Mouse (Mus musculus): ENCODE measurements around the gene Eif2b3.

Gene Eif2b3

DNA sequence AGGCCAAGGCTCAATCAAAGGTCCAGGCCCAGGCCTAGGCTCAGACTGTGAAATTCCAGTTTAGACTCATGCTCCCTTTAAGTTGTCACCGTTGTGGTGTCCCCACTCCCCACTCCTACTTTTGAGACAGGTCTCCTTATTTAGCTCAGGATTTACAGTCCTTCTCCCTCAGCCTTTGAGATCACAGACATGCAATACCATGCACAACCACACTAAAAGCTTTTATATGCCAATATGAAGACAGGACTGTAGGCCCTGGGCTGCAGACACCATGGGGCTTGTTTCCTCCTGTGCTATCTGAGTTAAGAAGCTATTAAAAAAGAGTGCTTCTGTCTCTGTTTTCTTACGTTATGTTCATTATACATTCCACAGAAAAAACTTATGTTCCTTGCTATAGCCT is 1.5 kb upstream of the Eif2b3 start:
- DNase-seq: no peak

DNA sequence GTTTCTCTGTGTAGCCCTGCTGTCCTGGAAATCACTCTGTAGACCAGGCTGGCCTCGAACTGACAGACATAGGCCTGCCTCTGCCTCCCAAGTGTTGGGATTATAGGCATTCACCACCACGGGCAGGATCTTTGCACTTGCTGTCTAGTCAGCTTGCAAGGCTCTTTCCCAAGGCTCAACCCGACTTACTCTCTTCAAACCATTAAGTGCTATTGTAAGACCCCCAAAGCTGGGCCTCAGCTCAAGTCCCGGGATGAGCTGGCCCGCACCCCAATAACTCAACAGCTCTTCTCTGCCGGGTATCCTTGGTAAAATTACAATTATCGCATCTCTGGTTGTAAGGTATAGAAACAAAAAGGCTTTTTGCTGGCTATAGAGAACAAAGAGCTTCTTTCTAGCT is 875 bp upstream of the Eif2b3 start:
- DNase-seq: no peak

DNA sequence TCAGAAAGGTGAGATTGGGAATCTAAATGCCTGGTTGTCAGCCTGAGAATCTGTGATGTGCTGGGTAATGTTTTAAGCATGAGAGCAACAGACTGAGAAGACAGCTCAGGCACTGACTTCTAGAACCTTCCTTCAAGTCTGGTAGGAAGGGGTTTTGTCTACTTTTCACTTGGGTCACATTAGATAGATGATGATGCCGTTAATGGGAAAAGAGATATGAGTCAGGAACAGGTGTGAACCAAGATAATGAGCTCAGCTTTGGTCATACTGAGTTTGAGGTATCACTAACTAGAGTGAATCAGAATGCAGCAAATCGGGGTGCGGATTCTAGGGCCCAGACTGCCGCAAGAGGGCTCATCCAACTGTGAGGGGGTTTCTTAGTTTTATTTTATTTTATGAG is 4.3 kb downstream of the Eif2b3 start:
- DNase-seq: no peak

DNA sequence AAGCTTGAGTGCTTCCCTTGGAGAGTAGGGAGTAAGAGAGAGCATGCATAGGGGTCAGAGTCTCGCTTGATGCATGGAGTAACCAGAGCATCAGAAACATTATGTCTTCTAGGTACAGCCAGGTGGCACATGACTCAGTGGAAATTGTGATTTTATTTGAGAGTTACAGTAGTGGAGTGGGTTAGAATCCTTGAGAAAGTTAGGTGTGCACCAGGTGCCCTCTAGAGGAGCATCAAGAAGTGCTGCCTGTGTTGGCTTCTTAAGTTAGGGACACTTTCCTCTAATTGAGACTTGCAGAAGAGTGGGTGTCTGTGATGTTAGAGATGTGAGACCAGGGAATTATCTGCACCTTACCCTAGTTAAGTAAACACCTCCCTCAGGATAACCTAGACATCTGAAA is 11.9 kb downstream of the Eif2b3 start:
- no peak for DNase-seq

DNA sequence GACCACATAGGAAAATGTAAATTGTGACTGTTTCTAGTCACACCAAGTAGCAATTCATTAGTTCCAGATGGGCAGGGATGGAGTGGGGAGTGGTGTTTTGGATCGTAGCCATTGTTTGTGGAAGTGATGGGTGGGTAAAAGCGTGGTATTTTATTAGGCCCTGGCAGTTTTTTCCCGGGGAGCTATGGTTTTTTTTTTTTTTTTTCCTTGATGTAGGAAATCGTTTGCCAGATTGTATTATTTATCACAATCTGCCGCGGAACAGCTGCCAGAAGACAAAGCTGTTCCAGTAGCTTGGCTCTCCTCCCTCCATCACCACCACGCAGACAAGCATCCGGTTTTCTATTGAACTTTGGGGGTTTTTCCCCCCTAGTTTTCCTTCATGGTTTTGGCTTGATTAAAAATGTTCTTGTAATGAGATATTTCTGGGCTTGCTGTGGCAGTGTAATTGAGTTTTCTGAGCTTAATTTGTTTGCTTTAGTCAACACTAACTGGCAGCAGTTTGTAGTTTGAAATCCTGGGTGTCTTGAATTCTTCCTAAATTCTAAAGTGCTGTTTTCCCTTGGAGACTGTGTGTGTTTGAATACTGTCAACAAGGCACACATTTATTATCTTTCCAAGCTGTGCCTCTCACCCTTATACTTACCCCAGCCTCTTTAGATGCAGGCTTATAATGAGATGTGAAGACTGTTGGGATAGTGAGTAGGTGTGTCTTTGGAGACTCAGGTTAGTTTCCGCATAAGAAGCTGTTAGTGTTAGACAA is 20.9 kb downstream of the Eif2b3 start:
- peak; percentile 28 for DNase-seq

DNA sequence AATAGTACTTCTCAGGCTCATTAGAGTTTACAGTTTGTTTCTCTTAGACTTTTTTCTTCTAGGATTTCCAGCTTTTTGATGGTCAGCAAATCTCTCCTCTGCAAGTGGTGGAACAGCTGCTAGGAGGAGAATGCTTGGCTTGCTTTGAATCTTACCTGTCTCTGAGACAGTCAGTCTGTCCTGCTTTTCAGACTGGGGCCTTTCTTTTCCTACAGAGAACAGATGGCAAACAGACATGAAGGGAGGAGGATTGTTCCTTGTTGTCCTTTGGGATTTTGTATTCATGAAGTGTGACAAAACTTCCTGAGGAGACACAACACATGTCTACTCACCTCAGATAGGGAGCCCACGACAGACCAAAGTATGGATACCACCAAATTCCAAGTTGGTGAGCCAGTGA is 21.6 kb downstream of the Eif2b3 start:
- DNase-seq: no peak

DNA sequence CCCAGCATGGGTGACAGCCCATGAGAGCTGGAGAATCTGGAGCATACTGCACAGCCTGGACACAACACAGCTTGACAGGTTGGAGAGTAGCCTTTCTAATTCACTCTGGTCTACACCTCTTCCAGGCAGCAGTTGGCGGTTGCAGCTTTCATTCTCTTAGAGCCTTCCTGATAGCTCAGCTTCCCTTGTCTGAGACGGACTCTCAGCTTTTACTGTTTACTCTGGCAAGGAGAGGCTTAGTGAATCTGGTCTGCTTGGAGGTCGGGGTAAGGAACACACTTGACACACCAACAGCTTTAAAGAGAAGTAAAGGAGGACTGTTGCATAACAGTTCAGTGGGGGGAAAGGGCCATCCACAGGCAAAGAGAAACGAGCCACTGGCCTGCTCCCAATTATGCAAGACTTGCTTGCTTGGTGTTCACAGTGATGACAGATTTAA is 22.1 kb downstream of the Eif2b3 start:
- peak; percentile 32 for DNase-seq

DNA sequence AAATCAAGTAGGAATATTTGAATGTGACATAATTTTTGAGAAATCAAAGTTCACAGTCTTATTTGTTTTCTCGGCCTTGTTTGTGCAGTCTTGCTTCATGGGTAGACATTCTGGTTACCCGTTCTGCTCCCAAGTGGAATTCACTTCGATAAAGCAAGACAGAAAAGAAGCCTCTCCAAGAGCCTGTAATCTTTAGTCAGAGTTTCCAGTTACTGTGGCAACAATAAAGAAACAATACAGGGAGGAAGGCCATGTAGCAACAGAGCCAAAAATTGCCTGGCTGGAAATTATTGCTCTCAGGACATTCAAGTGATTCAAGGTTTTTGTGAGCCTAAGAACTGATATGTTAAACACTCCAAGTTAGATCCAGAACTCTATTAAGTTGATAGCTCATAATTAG is 29.6 kb downstream of the Eif2b3 start:
- DNase-seq: no peak

DNA sequence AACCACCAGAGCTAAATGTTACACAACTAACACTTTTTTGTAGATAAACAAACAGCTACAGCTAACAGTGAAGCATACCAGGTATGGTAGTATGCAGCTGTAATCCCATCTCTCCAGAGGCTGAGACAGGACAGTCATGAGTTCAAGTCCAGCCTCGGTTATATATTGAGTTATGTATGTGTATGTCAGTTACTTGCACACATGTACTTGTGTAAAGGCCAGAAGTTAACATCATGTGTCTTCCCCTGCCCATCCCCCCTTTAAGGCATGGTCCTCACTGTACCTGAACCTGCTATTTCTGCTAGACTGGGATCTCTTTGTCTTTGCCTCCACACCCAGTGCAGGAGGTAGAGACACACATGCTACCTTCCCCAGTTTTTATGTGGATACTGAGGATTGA is 30.3 kb downstream of the Eif2b3 start:
- DNase-seq: no peak

DNA sequence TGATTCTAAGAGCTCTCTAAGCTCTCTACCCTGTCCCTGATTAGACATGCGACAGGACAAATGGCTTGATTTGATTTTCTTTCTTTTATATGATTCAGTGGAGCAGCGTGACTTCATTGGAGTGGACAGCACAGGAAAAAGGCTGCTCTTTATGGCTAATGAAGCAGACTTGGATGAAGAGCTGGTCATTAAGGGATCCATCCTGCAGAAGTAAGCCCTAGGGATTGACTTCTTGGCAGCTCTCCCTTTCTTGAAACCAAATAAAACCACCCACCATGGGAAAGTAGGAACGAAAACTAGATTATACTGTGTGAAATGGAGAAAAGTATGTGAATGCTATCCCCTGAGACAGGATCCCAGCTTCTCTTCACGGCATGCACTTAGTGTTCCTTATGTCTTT is 33.4 kb downstream of the Eif2b3 start:
- DNase-seq: no peak

DNA sequence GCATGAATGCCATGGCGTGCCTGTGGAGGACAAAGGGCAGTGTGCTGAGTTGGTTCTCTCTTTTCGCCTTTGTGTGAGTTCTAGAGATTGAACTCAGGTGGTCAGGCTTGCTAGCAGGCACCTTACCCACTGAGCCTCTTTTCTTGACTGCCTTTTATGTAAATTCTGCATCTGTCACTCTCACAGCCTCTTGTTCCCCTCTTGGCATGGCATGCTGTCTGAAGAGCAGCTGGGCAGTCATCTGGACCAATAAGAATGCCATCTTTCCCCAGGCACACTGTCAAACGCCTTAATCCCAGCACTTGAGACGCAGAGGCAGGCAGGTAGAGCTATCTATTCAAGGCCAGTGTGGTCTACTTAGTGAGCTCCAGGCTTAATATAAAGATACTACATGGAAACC is 34.8 kb downstream of the Eif2b3 start:
- no peak for DNase-seq

DNA sequence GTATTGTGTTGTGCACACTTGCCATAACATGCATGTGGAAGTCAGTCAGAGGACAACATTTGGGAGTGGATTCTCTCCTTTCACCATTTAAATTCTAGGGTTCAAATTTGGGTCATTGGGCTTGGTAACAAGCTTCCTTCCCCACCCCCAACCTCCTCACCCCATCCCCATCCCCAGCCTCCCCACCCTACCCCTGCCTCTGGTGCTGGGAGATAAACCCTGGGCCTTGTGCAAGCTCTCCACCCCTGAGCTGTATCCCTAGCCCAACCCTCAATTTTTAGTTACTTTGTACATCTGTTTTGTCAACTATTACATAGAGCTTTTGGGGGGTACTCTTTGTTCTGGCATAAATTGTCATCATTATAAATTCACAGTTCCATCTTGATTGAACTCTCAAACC is 36.9 kb downstream of the Eif2b3 start:
- no peak for DNase-seq

DNA sequence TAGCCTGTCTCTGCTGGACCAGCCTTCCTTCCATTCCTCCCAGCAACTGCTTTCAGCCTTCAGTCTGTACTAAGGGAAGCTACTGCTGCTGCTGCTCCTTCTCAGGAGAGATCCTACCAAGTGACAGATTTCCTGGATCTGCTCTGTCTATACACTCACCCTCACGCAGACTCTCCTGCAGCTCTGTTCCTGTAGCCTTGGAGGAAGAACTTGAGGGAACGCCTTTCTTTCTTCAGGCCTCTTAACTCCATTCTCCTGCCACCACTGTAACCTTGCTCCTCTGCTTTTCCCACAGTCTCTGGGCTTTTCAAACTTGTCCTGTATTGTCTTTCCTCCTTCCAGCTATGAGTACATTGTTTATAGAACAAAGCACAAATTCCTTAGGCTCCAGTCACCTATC is 37.3 kb downstream of the Eif2b3 start:
- DNase-seq: no peak

DNA sequence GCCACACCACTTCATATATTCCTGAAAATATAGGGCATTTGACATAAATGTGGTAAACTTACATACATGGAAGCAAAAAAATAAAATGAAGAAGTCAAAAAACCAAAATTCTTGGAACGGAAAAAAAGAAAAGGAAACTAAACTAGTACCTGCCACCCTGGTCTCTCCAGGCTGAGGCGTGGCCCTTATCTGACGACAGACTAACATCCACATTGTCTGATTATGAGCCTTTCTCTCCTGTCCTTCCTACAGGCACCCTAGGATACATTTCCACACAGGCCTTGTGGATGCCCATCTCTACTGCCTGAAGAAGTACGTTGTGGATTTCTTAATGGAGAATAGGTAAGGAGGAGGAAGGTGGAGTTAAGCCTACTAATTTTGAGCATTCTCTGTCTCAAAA is 39.3 kb downstream of the Eif2b3 start:
- DNase-seq: no peak

DNA sequence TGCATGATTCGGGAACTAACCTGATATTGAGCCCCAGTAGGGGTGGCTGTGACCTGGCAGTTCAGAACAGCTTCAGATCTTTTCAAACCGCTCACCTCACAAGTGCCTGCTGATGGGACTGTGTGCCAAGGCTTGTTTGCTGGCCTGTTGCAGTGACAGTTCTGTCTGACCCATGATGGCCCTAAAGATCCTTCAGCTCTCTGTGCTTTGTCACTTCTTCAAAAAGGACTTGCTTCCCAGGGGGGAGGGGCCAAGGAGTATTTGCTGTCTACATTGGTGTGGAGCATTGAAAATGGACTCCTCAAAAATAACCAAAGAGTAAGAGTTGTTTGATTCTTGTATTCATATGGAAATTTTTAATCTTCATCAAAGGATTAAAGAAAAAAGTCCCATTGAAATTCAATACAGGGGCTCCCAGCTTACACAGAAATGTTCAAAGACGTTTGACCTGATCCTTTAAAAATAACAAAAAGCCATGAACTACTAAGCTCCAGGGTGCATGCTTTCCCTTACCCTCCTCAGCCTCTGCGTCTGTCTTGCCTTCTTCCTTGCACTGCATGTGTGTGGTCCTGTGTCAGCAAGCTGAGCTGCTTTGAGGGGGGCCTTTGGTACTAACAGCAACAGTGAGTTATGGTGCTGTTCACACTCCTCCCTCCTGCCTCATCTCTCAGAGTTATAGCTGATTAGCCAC is 43.6 kb downstream of the Eif2b3 start:
- no peak for DNase-seq

DNA sequence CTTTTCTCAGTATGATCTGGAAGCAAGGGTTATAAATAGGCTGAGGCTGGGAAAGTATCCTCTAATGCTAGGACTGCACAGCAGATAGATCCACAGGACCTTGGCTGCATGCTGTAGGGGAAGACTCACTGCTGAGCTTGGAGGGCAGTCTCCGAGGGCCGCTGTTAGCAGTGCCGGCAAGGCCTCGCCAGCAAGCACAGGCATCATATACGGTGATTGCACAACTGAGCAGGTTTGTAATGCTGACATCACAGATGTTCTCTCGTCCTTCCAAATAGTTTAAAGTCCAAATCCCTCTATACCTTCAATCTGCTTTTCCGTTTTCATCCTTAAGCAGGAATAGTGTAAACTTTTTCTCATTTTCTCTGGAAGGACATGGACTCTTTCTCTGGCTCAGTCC is 48.8 kb downstream of the Eif2b3 start:
- DNase-seq: no peak

DNA sequence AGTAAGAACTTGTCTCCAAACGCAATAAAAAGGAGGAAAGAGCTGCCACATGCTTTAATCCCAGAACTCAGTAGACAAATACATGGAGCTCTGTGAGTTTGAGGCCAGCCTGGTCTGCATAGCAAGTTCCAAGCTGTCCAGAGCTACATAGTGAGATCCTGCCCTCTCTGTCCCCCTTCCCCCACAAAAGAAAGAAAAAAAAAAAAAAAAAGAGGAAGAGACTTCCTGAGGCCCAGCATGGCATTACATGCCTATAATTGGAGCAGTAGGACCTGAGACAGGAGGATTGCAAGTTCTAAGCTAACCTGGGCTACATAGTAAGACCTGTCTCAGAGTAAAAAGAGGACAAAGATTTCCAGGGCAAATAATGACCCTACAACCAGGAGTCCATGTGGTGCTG is 50.4 kb downstream of the Eif2b3 start:
- no peak for DNase-seq

DNA sequence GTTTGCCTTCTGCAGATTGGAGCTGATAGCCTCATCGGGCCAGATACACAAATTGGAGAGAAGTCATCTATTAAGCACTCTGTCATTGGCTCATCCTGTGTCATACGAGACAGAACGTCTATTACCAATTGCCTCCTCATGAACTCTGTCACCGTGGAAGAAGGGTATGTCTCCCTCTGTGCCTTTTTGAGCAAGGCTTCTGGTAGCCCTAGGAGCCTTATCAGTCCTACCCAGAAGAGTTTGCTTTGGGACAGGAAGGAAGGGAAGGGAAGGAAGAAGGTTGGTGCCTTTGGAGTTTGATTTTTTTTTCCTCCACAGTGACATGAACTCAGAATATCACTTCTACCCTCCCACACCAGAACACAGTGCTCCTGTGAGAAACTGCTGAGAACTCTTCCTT is 51.4 kb downstream of the Eif2b3 start:
- no peak for DNase-seq

DNA sequence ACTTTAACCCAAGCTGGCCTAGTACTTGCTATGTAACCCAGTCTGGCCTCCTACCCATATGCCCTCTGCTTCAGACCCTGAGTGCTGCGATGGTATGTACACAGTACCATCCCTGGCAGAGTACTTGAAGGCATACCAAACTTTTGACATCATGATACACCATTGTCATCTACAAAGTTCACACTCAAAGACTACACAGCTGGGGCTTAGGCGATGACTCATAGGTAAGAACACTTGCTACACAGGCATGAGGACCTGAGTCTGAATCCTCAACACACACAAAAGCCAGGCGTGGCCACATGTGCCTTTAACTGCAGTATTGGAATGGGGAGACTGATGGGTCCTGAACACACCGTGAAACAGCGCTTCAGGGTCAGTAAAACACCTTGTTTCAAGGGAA is 52.0 kb downstream of the Eif2b3 start:
- DNase-seq: no peak

DNA sequence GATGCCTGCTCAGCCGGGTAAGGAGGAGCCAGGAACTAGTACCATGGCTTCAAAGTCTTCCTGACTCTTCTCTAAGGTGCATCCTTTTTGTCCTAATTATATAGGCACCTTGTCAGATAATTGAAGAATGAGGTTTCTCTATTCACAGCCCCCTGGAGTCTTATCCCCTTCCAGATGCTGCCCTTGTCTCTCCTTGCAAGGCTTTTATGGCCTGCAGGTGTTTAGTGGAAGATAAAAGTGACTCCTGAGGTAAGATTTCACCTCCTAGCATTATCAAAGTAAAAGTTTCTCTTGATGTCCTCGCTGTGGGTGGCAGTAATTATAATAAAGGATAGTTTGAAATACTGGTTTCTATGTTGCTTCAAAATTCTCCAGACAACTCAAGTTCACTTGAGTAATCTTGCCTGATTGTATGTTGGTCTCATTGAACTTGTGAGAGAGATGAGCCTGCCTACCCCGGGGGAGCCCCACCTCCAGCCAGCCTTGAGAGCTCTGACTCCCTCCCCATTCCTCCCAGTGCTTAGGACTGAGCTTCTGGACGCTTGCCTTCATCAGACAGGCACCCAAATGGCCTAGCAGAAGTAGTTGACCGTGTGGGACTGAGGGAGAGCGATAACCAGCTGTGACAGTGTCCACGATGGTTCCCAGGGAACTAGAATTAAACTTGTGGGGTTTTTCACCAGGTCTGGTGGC is 68.9 kb downstream of the Eif2b3 start:
- DNase-seq: no peak

DNA sequence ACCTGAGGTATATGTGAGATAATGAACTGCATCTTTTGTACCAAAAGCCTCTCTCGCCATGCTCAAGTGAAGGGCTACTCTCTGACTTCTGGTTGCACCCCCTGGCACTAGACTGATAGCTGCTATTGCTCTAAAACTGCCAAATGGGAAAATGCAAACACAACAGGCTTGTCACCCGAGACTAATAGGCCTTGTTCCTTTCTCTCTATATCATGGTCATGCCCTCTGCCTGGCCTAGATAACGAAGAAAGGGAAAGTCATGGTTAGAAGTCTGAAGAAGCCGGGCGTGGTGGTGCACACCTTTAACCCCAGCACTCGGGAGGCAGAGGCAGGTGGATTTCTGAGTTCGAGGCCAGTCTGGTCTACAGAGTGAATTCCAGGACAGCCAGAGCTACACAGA is 71.4 kb downstream of the Eif2b3 start:
- no peak for DNase-seq

DNA sequence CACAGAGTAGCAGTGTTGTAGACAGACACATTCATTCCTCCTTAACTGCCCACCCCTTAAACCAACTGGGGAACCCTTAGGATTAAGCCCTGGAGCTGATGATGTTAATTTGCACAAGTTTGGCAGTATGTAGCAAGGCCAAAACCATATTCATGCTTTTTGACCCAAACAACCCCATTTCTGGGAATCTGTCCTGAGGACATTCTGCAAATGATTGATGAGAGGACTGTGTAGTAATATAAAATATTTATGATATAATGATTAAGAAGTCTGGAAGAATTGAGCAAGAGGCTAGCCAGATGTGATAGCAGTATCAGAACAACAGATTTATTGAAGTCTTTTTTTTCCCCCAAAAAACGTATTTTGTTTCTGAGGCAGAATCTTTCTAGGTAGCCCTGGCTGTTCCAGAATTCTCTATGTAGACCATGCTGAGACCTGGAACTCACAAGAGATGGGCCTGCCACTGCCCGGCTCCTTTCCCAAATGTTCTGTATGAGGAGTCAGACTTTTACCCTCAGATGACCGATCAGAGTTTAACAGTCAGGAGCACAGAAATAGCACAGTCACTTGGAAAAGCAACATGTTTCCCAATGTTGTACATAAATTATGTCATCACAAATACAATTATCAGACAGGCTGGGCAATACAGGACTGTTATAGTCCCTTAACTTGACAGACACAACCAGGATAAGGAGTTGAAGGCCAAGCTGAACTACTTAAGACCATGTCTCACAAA is 75.6 kb downstream of the Eif2b3 start:
- no peak for DNase-seq

All from cerebellum, adult 8-10 months (tissue).